Mouse (Mus musculus): ENCODE results near the gene Ppp1r13b. TPM values are rescaled to one million over a fixed set of nuclear protein-coding genes. Genes with fewer than 3 reads are reported as not detected.

Ppp1r13b gene
- polyA plus RNA-seq, 1 experiment from 2014 or later, result 15.5 TPM

DNA sequence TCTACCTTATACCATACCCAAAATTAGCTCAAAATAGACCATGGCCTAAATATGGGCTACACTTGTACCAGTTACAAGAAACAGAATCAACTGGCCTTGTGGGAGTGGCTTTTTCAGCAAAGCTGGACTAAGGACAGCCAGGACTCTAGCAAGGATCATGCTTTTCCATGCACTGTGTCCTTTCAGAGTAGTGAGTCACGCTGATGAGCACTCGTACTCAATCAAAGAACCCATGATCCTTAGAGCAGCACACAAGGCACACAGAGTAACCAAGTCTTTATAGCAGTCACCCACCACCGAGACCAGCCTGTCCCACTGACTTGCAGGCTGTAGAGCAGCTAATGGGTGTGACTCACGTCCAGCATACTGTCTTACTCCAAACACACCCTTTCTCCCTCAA, 54.4 kb downstream of the Ppp1r13b start:
- no peak overlapping the region for H3K4me2 ChIP-seq (ENCODE audit: low read length)
- H3K27me3 ChIP-seq (ENCODE audit: control insufficient read depth, insufficient read depth, low read length), result no peaks in the 10 kb centered on the region
- H3K4me1 ChIP-seq (ENCODE audit: control insufficient read depth in 2 of 2, insufficient read depth in 2 of 2, low read length in 2 of 2), result peaks cover under 1 to 5% of the 10 kb centered on the region in 2 experiments; a peak in 2 of 4 replicates
- no peaks in the 10 kb centered on the region for H3K9me3 ChIP-seq (ENCODE audit: control insufficient read depth, low read length)
- no peak for ATAC-seq (ENCODE audit: insufficient number of reproducible peaks, insufficient read depth, low FRiP score, low read depth)
- 58% methylated on average over 4 of the region's 4 CpGs for WGBS
- H3K9ac ChIP-seq (ENCODE audit: low read length), result no peak overlapping the region
- peaks cover 25% of the 10 kb centered on the region for H3K36me3 ChIP-seq (ENCODE audit: control insufficient read depth, insufficient read depth, low read length)
- H3K4me3 ChIP-seq (ENCODE audit: control insufficient read depth in 1 of 2, insufficient read depth in 1 of 2, low read depth in 1 of 2, low read length in 2 of 2), result no peak overlapping the region
- H3K27ac ChIP-seq (replicated peaks in 1 of 2; ENCODE audit: control insufficient read depth in 1 of 2, insufficient read depth in 1 of 2, low read depth in 2 of 2, low read length in 2 of 2), result no peak overlapping the region

DNA sequence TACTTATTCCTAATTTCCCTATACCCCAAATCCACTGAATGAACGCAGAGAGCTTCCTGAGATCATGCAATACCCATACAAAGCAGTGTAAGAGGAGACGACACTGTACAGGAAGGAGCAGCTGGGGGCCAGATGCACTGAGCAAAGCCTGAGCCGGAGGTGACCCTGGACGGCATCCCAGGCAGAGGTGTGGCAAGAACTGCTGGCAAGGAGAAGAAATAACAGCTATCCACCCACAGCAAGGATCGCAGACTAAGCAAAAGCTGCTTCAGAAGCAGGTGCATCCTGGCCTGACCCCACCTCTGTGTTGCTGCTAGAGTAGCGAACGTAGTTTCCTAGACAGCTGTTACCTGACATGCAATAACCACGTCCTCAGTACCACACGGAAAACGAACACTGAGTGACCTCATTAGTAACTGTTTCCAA, 54.9 kb downstream of the Ppp1r13b start:
- no peak overlapping the region for H3K4me3 ChIP-seq (ENCODE audit: control insufficient read depth in 1 of 2, insufficient read depth in 1 of 2, low read depth in 1 of 2, low read length in 2 of 2)
- ATAC-seq (ENCODE audit: insufficient number of reproducible peaks, insufficient read depth, low FRiP score, low read depth), result no peak
- no peak overlapping the region for H3K27ac ChIP-seq (replicated peaks in 1 of 2; ENCODE audit: control insufficient read depth in 1 of 2, insufficient read depth in 1 of 2, low read depth in 2 of 2, low read length in 2 of 2)
- H3K4me1 ChIP-seq (ENCODE audit: control insufficient read depth in 2 of 2, insufficient read depth in 2 of 2, low read length in 2 of 2), result peaks cover 5 to 10% of the 10 kb centered on the region in 2 experiments; a peak in 3 of 4 replicates
- peaks cover 21% of the 10 kb centered on the region for H3K36me3 ChIP-seq (ENCODE audit: control insufficient read depth, insufficient read depth, low read length)
- no peaks in the 10 kb centered on the region for H3K27me3 ChIP-seq (ENCODE audit: control insufficient read depth, insufficient read depth, low read length)
- H3K9me3 ChIP-seq (ENCODE audit: control insufficient read depth, low read length), result no peaks in the 10 kb centered on the region
- 52% methylated on average over 10 of the region's 10 CpGs for WGBS
- no peak overlapping the region for H3K4me2 ChIP-seq (ENCODE audit: low read length)
- H3K9ac ChIP-seq (ENCODE audit: low read length), result no peak overlapping the region

DNA sequence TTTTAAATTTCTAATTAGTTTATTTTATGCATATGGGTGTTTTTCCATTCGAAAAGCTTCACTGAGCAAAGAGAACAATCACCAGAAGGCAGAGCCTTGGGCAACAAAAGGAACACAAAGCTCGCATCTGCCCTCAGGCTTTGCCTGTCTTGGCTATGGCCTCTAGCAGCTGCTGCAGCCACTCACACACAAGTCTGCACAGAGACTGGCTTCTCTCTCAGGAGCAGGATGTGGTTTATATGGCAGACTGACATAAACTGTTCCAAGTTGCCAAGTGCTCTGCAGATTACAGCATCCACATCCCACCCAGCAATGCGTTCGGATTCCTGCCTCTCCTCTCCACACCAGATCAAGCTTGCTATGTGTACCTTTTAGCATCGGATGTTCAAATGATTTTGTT, 56.2 kb downstream of the Ppp1r13b start:
- WGBS, result 78% methylated on average over 5 of the region's 5 CpGs
- peaks cover 5 to 11% of the 10 kb centered on the region in 2 experiments; a peak in 3 of 4 replicates for H3K4me1 ChIP-seq (ENCODE audit: control insufficient read depth in 2 of 2, insufficient read depth in 2 of 2, low read length in 2 of 2)

DNA sequence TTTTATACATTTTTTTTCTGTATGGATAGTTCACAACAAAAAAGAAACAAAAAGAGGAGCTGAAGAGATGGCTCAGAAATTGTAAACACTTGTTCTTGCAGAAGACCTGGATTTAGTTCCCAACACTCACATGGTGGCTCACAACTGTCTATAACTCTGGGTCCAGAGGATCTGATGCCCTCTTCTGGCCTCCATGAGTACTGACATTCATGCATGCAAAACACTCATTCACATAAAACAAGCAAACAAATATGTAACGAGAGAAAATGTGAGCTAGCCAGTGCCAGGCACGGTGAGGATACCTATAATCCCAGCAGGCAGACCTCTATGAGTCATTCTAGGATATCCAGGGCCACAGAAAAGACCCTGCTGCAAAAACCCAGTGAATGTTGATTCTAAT, 56.7 kb downstream of the Ppp1r13b start:
- 66% methylated on average over 2 of the region's 2 CpGs for WGBS
- no peak overlapping the region for H3K4me2 ChIP-seq (ENCODE audit: low read length)
- no peak overlapping the region for H3K27ac ChIP-seq (replicated peaks in 1 of 2; ENCODE audit: control insufficient read depth in 1 of 2, insufficient read depth in 1 of 2, low read depth in 2 of 2, low read length in 2 of 2)
- H3K4me3 ChIP-seq (ENCODE audit: control insufficient read depth in 1 of 2, insufficient read depth in 1 of 2, low read depth in 1 of 2, low read length in 2 of 2), result no peak overlapping the region
- no peak for ATAC-seq (ENCODE audit: insufficient number of reproducible peaks, insufficient read depth, low FRiP score, low read depth)
- H3K9me3 ChIP-seq (ENCODE audit: control insufficient read depth, low read length), result no peaks in the 10 kb centered on the region
- H3K9ac ChIP-seq (ENCODE audit: low read length), result no peak overlapping the region
- H3K27me3 ChIP-seq (ENCODE audit: control insufficient read depth, insufficient read depth, low read length), result no peaks in the 10 kb centered on the region
- peaks cover 5 to 11% of the 10 kb centered on the region in 2 experiments; a peak in 3 of 4 replicates for H3K4me1 ChIP-seq (ENCODE audit: control insufficient read depth in 2 of 2, insufficient read depth in 2 of 2, low read length in 2 of 2)
- H3K36me3 ChIP-seq (ENCODE audit: control insufficient read depth, insufficient read depth, low read length), result peaks cover 8% of the 10 kb centered on the region; the same call in 1 of the 2 replicates

More for the DNA sequence above, 56.2 kb downstream of the Ppp1r13b start:
- ATAC-seq (ENCODE audit: insufficient number of reproducible peaks, insufficient read depth, low FRiP score, low read depth), result no peak
- Histone ChIP-seq H3K4me3 (ENCODE audit: control insufficient read depth in 1 of 2, insufficient read depth in 1 of 2, low read depth in 1 of 2, low read length in 2 of 2) (no peak overlapping the region), H3K9me3 (ENCODE audit: control insufficient read depth, low read length) (no peaks in the 10 kb centered on the region), H3K27me3 (ENCODE audit: control insufficient read depth, insufficient read depth, low read length) (no peaks in the 10 kb centered on the region), H3K4me2 (ENCODE audit: low read length) (no peak overlapping the region), H3K9ac (ENCODE audit: low read length) (no peak overlapping the region), H3K27ac (replicated peaks in 1 of 2; ENCODE audit: control insufficient read depth in 1 of 2, insufficient read depth in 1 of 2, low read depth in 2 of 2, low read length in 2 of 2) (no peak overlapping the region), H3K36me3 (ENCODE audit: control insufficient read depth, insufficient read depth, low read length) (peaks cover 11% of the 10 kb centered on the region)

DNA sequence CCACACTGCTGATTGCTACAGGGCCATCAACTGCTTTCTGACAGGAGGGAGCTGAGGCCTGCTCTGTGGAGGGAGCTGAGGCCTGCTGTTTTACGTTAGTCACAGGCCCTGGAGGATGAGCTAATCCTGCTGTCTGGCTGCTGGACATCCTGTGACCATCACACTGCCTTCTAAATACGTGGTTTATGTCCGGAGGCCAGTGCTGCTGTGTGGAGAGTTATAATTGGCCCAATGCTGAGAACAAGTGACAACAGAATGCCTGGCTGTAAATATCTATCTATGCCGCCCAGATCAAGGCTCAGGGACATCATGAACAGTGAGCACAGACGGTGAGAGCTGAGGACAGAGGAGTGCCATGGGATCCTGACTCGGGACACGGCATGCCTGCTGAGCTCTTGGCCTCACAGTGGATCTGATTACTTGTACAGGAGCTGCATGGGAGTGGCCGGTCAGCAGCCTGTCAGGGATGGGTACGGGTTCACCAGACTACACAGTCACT, 59.6 kb downstream of the Ppp1r13b start:
- Histone ChIP-seq H3K27me3 (ENCODE audit: control insufficient read depth, insufficient read depth, low read length) (no peaks in the 10 kb centered on the region), H3K4me3 (ENCODE audit: control insufficient read depth in 1 of 2, insufficient read depth in 1 of 2, low read depth in 1 of 2, low read length in 2 of 2) (no peak overlapping the region), H3K27ac (replicated peaks in 1 of 2; ENCODE audit: control insufficient read depth in 1 of 2, insufficient read depth in 1 of 2, low read depth in 2 of 2, low read length in 2 of 2) (peak overlapping the region; percentile 56 to 64), H3K36me3 (ENCODE audit: control insufficient read depth, insufficient read depth, low read length) (peaks cover 12% of the 10 kb centered on the region), H3K4me1 (ENCODE audit: control insufficient read depth in 2 of 2, insufficient read depth in 2 of 2, low read length in 2 of 2) (peaks cover 5 to 11% of the 10 kb centered on the region in 2 experiments; a peak in 3 of 4 replicates), H3K9ac (ENCODE audit: low read length) (no peak overlapping the region), H3K9me3 (ENCODE audit: control insufficient read depth, low read length) (no peaks in the 10 kb centered on the region), H3K4me2 (ENCODE audit: low read length) (no peak overlapping the region)
- peak; percentile 59; the same call in 1 of the 2 replicates for ATAC-seq (ENCODE audit: insufficient number of reproducible peaks, insufficient read depth, low FRiP score, low read depth)
- whole genome bisulfite sequencing, result 35% methylated on average over 9 of the region's 9 CpGs

DNA sequence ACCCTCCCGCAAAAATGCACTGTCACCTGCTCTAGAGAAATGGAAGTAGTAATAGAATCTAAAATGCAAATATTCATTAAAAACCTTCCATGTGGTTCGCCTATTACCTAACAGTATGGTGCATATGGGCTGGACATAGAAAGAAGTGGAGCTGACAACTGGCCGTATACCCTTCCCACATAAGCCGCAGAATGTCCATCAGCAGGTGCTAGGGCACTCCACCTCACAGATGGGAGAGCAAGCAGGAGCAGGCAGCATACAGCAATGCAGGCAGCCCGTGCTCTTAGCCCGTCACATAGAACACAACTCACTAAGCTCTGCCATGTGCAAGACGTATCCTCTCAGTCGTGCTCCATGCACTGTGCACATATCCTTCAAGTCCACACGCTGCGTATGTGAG, 61.1 kb downstream of the Ppp1r13b start:
- peaks cover 27% of the 10 kb centered on the region for H3K36me3 ChIP-seq (ENCODE audit: control insufficient read depth, insufficient read depth, low read length)
- 85% methylated on average over 10 of the region's 10 CpGs for WGBS
- H3K27ac ChIP-seq (replicated peaks in 1 of 2; ENCODE audit: control insufficient read depth in 1 of 2, insufficient read depth in 1 of 2, low read depth in 2 of 2, low read length in 2 of 2), result no peak overlapping the region
- no peak overlapping the region for H3K4me2 ChIP-seq (ENCODE audit: low read length)
- H3K27me3 ChIP-seq (ENCODE audit: control insufficient read depth, insufficient read depth, low read length), result no peaks in the 10 kb centered on the region
- no peaks in the 10 kb centered on the region for H3K9me3 ChIP-seq (ENCODE audit: control insufficient read depth, low read length)
- no peak overlapping the region for H3K4me3 ChIP-seq (ENCODE audit: control insufficient read depth in 1 of 2, insufficient read depth in 1 of 2, low read depth in 1 of 2, low read length in 2 of 2)
- peaks cover 5 to 7% of the 10 kb centered on the region in 2 experiments; a peak in 2 of 4 replicates for H3K4me1 ChIP-seq (ENCODE audit: control insufficient read depth in 2 of 2, insufficient read depth in 2 of 2, low read length in 2 of 2)
- no peak overlapping the region for H3K9ac ChIP-seq (ENCODE audit: low read length)
- no peak for ATAC-seq (ENCODE audit: insufficient number of reproducible peaks, insufficient read depth, low FRiP score, low read depth)

DNA sequence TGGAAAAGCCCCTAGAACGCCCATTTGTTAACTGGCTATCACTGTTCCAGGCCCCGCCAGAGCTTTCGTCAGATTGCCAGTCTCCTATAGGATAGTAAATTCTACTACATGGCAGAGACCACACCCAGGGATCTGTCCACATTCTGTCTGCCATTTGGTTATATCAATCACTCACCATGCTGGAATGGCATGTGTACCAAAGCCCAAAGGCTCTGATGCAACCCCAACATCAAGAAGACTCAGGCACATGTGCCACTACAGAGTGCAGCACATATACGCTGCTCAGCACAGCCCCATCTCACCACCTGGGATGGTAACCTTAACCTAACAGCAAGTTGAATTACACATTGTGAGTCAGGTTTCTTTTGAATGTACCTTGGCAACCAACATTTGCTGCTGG, 62.0 kb downstream of the Ppp1r13b start:
- H3K4me2 ChIP-seq (ENCODE audit: low read length), result no peak overlapping the region

DNA sequence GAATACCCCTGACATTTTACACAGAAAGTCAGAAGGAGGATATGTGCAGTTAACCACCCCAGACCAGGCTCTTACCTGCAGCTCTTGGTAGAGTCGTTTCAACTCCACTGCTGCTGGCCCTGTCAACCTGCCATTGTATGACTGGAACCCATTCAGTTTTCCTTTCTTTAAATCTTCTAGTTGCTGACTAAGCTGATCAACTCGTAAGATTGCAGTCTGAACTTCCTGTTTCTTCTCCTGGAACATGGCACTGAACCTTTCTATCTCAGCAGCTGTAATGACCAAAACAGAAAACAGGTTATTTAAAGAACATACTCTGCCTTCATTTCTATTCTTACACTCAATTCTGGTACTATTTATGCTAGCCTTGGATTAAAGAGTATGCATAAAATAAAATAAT, 64.4 kb downstream of the Ppp1r13b start:
- H3K27me3 ChIP-seq (ENCODE audit: control insufficient read depth, insufficient read depth, low read length), result no peaks in the 10 kb centered on the region
- H3K4me2 ChIP-seq (ENCODE audit: low read length), result no peak overlapping the region
- H3K9me3 ChIP-seq (ENCODE audit: control insufficient read depth, low read length), result no peaks in the 10 kb centered on the region
- peaks cover 4 to 5% of the 10 kb centered on the region in 2 experiments; a peak in 2 of 4 replicates for H3K4me1 ChIP-seq (ENCODE audit: control insufficient read depth in 2 of 2, insufficient read depth in 2 of 2, low read length in 2 of 2)
- H3K4me3 ChIP-seq (ENCODE audit: control insufficient read depth in 1 of 2, insufficient read depth in 1 of 2, low read depth in 1 of 2, low read length in 2 of 2), result no peak overlapping the region
- ATAC-seq (ENCODE audit: insufficient number of reproducible peaks, insufficient read depth, low FRiP score, low read depth), result no peak
- H3K9ac ChIP-seq (ENCODE audit: low read length), result no peak overlapping the region
- WGBS, result 60% methylated on average over 2 of the region's 2 CpGs
- H3K36me3 ChIP-seq (ENCODE audit: control insufficient read depth, insufficient read depth, low read length), result peaks cover 58% of the 10 kb centered on the region
- no peak overlapping the region for H3K27ac ChIP-seq (replicated peaks in 1 of 2; ENCODE audit: control insufficient read depth in 1 of 2, insufficient read depth in 1 of 2, low read depth in 2 of 2, low read length in 2 of 2)

More for the DNA sequence above, 62.0 kb downstream of the Ppp1r13b start:
- Histone ChIP-seq H3K27me3 (ENCODE audit: control insufficient read depth, insufficient read depth, low read length) (no peaks in the 10 kb centered on the region), H3K9ac (ENCODE audit: low read length) (no peak overlapping the region), H3K36me3 (ENCODE audit: control insufficient read depth, insufficient read depth, low read length) (peaks cover 35% of the 10 kb centered on the region), H3K9me3 (ENCODE audit: control insufficient read depth, low read length) (no peaks in the 10 kb centered on the region), H3K4me3 (ENCODE audit: control insufficient read depth in 1 of 2, insufficient read depth in 1 of 2, low read depth in 1 of 2, low read length in 2 of 2) (no peak overlapping the region), H3K4me1 (ENCODE audit: control insufficient read depth in 2 of 2, insufficient read depth in 2 of 2, low read length in 2 of 2) (peaks cover 5 to 7% of the 10 kb centered on the region in 2 experiments; a peak in 2 of 4 replicates), H3K27ac (replicated peaks in 1 of 2; ENCODE audit: control insufficient read depth in 1 of 2, insufficient read depth in 1 of 2, low read depth in 2 of 2, low read length in 2 of 2) (no peak overlapping the region)
- no peak for ATAC-seq (ENCODE audit: insufficient number of reproducible peaks, insufficient read depth, low FRiP score, low read depth)
- WGBS, result 86% methylated on average over 4 of the region's 4 CpGs

All from heart, embryonic 14.5 days (tissue).